Mouse (Mus musculus) midbrain, embryonic 12.5 days (tissue): ENCODE measurements at regions not wholly inside any gene's neighbourhood (a gene's known extent, or its start where the extent isn't known, plus 50 kb on each side); places are given as distances from the start of the nearest gene placed in this dataset.

ENCODE experiments used
- ATAC-seq: fragments of 200-750 bp; cut with Nextera tagmentation; 2 replicates; pipeline ENCODE4 v1.8.0; 2017; ENCODE audit warnings: low read depth, moderate TSS enrichment, moderate library complexity; ENCODE audit not compliant: low FRiP score
- H3K27ac ChIP-seq: fragments of 300-500 bp; sonication (generic); replicated peaks from 2 replicates; pipeline ENCODE4 v1.5.1; 2016; ENCODE audit warnings: mild to moderate bottlenecking
- H3K27me3 ChIP-seq: fragments of 300-500 bp; sonication (generic); 2 replicates; pipeline ENCODE4 v1.6.1; 2016; ENCODE audit warnings: mild to moderate bottlenecking
- H3K36me3 ChIP-seq: fragments of 300-500 bp; sonication (generic); 2 replicates; pipeline ENCODE4 v1.6.1; 2016
- H3K4me1 ChIP-seq: fragments of 300-500 bp; sonication (generic); 2 replicates; pipeline ENCODE4 v1.6.1; 2016
- H3K4me2 ChIP-seq: fragments of 300-500 bp; sonication (generic); replicated peaks from 2 replicates; pipeline ENCODE4 v1.6.1; 2016; ENCODE audit warnings: mild to moderate bottlenecking, moderate library complexity
- H3K4me3 ChIP-seq: fragments of 300-500 bp; sonication (generic); 2 replicates; pipeline ENCODE4 v1.5.1; 2016; ENCODE audit warnings: mild to moderate bottlenecking
- H3K9ac ChIP-seq: fragments of 300-500 bp; sonication (generic); replicated peaks from 2 replicates; pipeline ENCODE4 v1.6.1; 2016; ENCODE audit warnings: mild to moderate bottlenecking, moderate library complexity
- H3K9me3 ChIP-seq: fragments of 300-500 bp; sonication (generic); 2 replicates; pipeline ENCODE4 v1.6.1; 2016; ENCODE audit warnings: mild to moderate bottlenecking
- WGBS: fragments of 180-500 bp; shearing (Covaris S2); methylation state at CpG from one replicate; pipeline ENCODE4 v1.1.7; 2016; 5-methylcytosine and 5-hydroxymethylcytosine counted together

DNA sequence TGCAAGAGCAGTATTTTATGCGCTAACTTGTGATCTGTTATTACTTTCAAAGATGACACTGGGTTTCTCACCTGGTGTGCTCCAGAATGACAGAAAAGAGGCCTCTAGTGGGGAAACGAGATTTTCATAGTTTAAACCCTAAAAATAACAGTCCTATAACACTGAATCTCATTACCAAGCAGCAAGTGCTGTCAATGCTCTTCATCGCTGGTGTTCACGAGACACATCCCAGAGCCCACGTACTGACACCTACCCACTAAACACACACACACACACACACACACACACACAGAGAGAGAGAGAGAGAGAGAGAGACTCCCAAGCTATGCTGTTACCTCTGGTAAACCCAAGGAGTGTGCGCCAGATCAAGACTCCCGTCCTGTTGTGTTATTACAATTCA lies 365.9 kb downstream of the Pdcd6ip start:
- Histone ChIP-seq H3K9ac (no peak overlapping the region), H3K27me3 (no peaks in the 10 kb centered on the region), H3K36me3 (no peaks in the 10 kb centered on the region), H3K4me2 (no peak overlapping the region), H3K4me1 (no peaks in the 10 kb centered on the region), H3K27ac (no peak overlapping the region), H3K4me3 (no peak overlapping the region), H3K9me3 (no peaks in the 10 kb centered on the region)
- 81% methylated on average over 7 of the region's 7 CpGs for WGBS
- ATAC-seq, result no peak

DNA sequence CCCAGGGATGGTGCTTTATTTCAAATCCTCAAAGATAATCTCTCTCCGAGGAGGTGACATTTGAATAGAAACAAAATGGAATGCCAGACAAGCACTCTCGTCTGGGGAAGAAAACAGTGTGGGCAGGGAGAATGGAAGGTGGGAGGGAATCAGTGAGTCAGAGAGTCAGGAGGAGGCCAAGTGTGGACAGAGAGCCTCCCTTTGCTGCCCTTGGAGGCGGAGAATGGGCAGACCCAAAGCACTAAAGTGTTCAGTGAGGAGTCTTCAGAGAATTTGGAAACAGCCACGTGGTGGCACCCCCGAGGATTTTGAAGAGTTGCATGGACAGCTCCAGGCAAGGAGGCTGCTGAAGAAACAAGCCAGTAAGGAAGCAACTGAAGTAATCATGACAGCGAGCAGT lies 367.2 kb downstream of the Pdcd6ip start:
- WGBS, result 59% methylated on average over 6 of the region's 6 CpGs
- H3K4me1 ChIP-seq, result no peaks in the 10 kb centered on the region
- H3K36me3 ChIP-seq, result no peaks in the 10 kb centered on the region
- H3K9ac ChIP-seq, result no peak overlapping the region
- no peak overlapping the region for H3K27ac ChIP-seq
- H3K4me3 ChIP-seq, result no peak overlapping the region
- no peaks in the 10 kb centered on the region for H3K9me3 ChIP-seq
- ATAC-seq, result no peak
- H3K4me2 ChIP-seq, result no peak overlapping the region
- no peaks in the 10 kb centered on the region for H3K27me3 ChIP-seq

DNA sequence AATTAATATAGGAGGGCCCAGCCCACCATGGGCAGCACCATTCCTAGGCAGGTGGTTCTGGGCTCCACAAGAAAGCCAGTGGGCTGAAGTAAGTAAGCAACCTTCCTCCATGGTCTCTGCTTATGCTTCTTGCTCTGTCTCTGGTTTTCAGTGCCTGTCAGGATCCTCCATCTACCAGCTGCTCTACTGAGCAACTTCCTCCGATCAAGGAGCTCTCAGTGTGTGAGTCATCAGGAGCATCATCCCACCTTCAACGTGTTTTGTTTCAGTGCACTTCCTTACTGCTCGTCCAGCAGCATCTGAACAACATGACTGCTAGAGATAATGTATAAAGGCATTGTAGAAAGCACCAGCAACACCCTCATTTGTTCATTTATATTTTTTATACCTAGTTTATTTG lies 368.0 kb downstream of the Pdcd6ip start:
- H3K27ac ChIP-seq, result no peak overlapping the region
- H3K27me3 ChIP-seq, result no peaks in the 10 kb centered on the region
- ATAC-seq, result no peak
- no peaks in the 10 kb centered on the region for H3K4me1 ChIP-seq
- H3K9me3 ChIP-seq, result no peaks in the 10 kb centered on the region
- no peak overlapping the region for H3K4me3 ChIP-seq
- WGBS, result 89% methylated on average over 3 of the region's 3 CpGs
- H3K36me3 ChIP-seq, result no peaks in the 10 kb centered on the region
- no peak overlapping the region for H3K4me2 ChIP-seq
- H3K9ac ChIP-seq, result no peak overlapping the region

DNA sequence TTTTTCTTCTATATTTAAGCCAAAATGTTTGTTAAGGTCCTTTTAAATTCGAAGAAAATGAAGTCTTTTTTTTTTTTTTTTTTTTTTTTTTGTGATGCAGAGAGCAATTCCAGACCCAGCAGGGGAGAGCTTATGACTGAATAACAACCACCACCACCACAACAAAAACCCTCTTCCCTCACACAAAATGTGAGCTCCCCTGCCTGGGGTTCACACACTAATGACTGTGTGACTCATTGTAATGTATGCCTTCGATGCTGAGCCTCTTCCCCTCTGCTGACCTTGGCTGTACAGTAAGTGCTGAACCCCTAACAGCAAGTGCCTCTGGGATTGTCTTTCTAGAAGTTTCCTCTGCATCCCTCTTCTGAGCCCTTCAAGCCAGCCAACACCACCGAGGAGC lies 383.6 kb downstream of the Pdcd6ip start:
- no peak overlapping the region for H3K4me2 ChIP-seq
- no peaks in the 10 kb centered on the region for H3K36me3 ChIP-seq
- H3K4me3 ChIP-seq, result no peak overlapping the region
- WGBS, result 61% methylated on average over 3 of the region's 3 CpGs
- no peak overlapping the region for H3K27ac ChIP-seq
- H3K4me1 ChIP-seq, result no peaks in the 10 kb centered on the region
- H3K9ac ChIP-seq, result no peak overlapping the region
- H3K27me3 ChIP-seq, result no peaks in the 10 kb centered on the region
- H3K9me3 ChIP-seq, result no peaks in the 10 kb centered on the region
- ATAC-seq, result no peak

DNA sequence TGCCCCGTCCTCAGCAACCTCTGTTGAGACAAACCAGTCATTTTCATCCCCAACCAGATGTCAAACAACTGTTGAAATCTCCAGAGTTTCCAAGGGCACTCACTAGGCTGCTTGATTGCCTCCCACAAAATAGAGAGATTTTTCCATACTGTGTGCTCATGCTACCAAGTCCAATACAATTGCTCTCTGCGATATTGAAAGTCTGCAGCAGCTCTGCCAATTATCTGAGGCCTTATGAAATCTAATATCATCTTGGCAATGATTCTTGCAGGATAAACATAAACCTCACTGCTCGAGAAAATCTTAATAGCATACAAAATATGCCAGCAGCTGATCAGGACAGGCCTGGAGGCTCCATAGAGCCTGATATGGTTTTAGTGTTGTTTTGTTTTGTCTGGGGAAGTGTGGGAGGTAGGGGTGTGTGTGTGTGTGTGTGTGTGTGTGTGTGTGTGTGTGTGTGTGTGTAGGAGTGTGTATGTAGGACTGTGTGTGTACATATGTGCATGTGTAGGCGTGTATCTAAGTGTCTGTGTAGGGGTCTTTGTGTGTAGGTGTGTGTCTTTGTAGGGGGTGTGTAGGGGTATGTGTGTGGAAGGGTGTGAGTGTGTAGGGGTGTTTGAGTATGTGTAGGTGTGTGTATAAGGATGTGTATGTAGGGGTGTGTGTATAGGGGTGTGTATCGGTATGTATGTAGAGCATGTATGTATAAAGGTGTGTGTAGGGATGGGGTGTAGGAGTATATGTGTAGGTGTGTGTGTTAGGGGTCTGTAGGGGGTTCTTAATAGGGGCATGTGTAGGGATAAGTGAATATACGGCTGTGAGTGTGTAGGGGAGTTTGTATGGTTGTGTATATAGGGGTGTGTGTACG lies 398.1 kb downstream of the Pdcd6ip start:
- Histone ChIP-seq H3K9me3 (no peaks in the 10 kb centered on the region), H3K9ac (no peak overlapping the region), H3K36me3 (no peaks in the 10 kb centered on the region), H3K27ac (no peak overlapping the region), H3K4me2 (no peak overlapping the region), H3K4me1 (no peaks in the 10 kb centered on the region), H3K27me3 (no peaks in the 10 kb centered on the region), H3K4me3 (no peak overlapping the region)
- no peak for ATAC-seq
- 86% methylated on average over 7 of the region's 7 CpGs for WGBS

DNA sequence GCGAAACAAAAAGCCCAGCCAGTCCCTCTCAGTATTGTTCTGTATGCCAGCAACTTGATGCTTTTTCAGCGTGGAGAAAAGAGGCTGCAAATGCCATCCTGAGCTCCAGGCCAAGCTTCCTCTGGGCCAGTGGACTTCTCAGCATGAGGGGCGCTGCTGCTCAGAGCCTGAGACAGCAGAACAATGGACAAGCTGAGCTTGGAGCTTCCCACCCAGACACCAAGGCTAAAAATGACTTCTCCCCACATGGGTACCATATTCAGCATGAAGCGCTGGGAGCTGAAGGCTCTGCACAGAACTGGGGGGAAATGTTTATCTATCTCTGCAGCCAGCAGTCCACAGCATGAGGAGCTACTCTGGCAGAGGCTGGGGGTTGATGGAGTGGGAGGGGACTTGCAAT lies 402.3 kb downstream of the Pdcd6ip start:
- ATAC-seq, result no peak
- Histone ChIP-seq H3K9ac (no peak overlapping the region), H3K4me2 (no peak overlapping the region), H3K4me1 (no peaks in the 10 kb centered on the region), H3K27me3 (no peaks in the 10 kb centered on the region), H3K36me3 (no peaks in the 10 kb centered on the region), H3K9me3 (no peaks in the 10 kb centered on the region), H3K4me3 (no peak overlapping the region), H3K27ac (no peak overlapping the region)
- 35% methylated on average over 4 of the region's 4 CpGs for WGBS

DNA sequence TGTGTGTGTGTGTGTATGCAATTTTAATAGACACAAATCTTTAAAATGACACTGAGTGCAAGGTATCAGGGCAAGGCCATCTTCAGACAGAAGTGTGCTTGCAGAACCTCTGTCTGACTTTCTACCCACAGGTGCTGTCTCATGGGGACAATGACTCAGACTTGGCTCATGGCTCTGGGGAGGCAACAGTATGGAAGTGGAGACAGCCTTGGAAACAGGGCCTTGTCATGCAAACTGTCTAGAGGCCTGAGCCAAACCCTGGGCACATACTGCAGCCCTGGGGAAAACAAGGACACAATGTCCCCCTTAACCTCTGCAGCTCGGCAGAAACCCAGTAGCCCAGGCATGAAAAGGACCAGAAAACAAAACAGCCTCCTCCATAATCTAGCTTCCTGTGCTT lies 405.6 kb downstream of the Pdcd6ip start:
- WGBS, result 60% methylated on average over 1 of the region's 1 CpGs
- H3K27ac ChIP-seq, result no peak overlapping the region
- ATAC-seq, result no peak

DNA sequence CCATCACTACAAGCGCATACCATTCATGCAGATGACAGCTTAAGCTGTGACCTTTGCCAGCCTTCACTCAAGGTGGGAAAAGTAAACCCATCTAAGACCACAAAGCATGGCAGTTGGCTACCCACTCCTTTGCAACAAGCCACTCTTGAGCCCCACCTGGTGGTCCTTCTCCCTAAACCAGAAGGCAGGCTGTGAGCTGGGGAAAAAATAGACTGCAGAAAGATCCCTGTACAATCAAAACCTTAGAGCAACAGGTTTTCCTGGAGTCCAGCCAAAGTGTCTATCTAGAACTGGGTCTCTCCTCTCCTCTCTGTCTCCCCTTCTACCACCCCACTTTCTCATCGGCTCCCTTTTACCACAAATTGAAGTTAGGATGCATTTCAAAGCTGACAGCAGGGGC lies 407.2 kb downstream of the Pdcd6ip start:
- H3K9me3 ChIP-seq, result no peaks in the 10 kb centered on the region
- H3K4me3 ChIP-seq, result no peak overlapping the region
- no peaks in the 10 kb centered on the region for H3K36me3 ChIP-seq
- no peak overlapping the region for H3K9ac ChIP-seq
- no peak overlapping the region for H3K27ac ChIP-seq
- no peak for ATAC-seq
- H3K4me1 ChIP-seq, result peaks cover 6% of the 10 kb centered on the region; the same call in 1 of the 2 replicates
- WGBS, result 21% methylated on average over 2 of the region's 2 CpGs
- H3K4me2 ChIP-seq, result no peak overlapping the region
- H3K27me3 ChIP-seq, result no peaks in the 10 kb centered on the region

More for the DNA sequence above, 405.6 kb downstream of the Pdcd6ip start:
- no peak overlapping the region for H3K4me3 ChIP-seq
- H3K9ac ChIP-seq, result no peak overlapping the region
- H3K4me2 ChIP-seq, result no peak overlapping the region
- H3K27me3 ChIP-seq, result no peaks in the 10 kb centered on the region
- H3K9me3 ChIP-seq, result no peaks in the 10 kb centered on the region
- peaks cover 6% of the 10 kb centered on the region; the same call in 1 of the 2 replicates for H3K4me1 ChIP-seq
- H3K36me3 ChIP-seq, result no peaks in the 10 kb centered on the region

DNA sequence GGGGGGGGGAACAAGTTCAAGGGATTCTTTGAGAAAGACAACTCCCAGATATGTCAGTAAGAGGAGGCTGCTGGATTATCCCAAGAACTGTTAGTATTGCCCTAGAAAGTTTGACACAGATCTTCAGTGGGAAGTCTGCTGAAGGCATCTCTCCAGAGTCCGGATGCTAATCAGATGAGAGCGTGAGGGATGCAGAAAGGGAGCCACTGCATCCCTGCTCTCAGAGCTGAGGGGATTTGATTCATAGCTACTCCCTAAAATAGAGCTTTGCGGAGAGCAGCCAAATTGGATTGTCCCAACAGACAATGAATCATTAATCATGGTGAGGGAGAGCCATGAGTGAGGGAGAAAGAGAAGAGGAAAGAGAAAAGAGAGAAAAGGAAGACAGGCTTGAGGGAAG lies 408.2 kb downstream of the Pdcd6ip start:
- no peak overlapping the region for H3K9ac ChIP-seq
- WGBS, result 17% methylated on average over 3 of the region's 3 CpGs

DNA sequence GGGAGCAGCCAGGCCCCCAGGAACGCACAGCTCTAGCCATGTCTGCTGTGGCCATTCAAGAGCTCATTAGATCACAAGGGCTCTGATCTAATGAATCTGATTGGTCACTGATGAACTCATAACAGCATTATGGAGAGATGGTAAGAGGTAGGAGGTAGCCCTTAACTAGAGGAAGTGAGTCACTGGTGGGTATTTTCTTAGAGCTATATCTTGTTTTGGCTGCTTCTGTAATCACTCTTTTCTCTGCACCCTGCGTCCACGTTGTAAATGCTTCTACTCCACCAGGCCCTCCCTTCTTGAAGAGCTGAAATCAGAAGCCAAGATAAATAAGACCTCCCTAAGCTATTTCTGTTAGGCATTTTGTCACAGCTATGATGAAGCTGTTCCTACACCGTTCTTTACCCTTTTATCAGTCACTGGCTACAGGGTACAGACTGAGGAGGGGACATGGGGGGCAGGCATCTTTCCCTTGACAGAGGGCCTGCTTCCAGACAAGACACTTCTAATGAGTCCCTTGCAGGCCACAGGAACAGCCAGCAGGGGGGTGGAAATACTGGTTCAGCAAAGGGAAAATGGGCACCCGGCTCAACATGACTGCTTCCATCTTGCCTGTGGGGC lies 412.1 kb downstream of the Pdcd6ip start:
- Histone ChIP-seq H3K4me3 (no peak overlapping the region), H3K9me3 (no peaks in the 10 kb centered on the region), H3K27me3 (no peaks in the 10 kb centered on the region), H3K9ac (no peak overlapping the region), H3K4me2 (no peak overlapping the region), H3K27ac (no peak overlapping the region), H3K36me3 (no peaks in the 10 kb centered on the region), H3K4me1 (peaks cover 6% of the 10 kb centered on the region; the same call in 1 of the 2 replicates)
- no peak for ATAC-seq
- WGBS, result 85% methylated on average over 5 of the region's 5 CpGs

More for the DNA sequence above, 408.2 kb downstream of the Pdcd6ip start:
- H3K36me3 ChIP-seq, result no peaks in the 10 kb centered on the region
- H3K9me3 ChIP-seq, result no peaks in the 10 kb centered on the region
- H3K4me2 ChIP-seq, result no peak overlapping the region
- H3K4me3 ChIP-seq, result no peak overlapping the region
- no peaks in the 10 kb centered on the region for H3K27me3 ChIP-seq
- peaks cover 6% of the 10 kb centered on the region; the same call in 1 of the 2 replicates for H3K4me1 ChIP-seq
- no peak for ATAC-seq
- H3K27ac ChIP-seq, result no peak overlapping the region

DNA sequence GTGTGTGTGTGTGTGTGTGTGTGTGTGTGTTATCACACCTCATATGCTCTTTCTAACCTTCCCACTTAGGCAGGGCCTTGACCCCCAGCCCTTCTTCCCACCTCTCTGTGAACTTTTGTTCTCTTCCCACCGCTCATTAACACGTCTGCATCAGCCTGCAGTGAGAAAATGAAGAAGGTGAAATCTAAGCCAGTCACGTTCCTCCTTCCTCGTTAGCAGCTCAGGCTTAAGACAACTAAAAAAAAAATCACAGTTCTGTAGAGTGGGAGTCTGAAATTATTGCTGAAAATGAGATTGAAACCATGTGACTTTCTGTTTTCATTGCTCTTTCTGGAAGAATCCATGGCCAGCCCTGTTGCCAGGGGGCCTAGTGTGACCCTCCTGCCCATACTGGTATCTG lies 420.7 kb downstream of the Pdcd6ip start:
- WGBS, result 71% methylated on average over 4 of the region's 4 CpGs
- ATAC-seq, result no peak
- H3K4me2 ChIP-seq, result no peak overlapping the region
- no peak overlapping the region for H3K4me3 ChIP-seq
- no peaks in the 10 kb centered on the region for H3K27me3 ChIP-seq
- H3K9me3 ChIP-seq, result no peaks in the 10 kb centered on the region
- H3K27ac ChIP-seq, result no peak overlapping the region
- H3K4me1 ChIP-seq, result no peaks in the 10 kb centered on the region
- no peak overlapping the region for H3K9ac ChIP-seq
- H3K36me3 ChIP-seq, result no peaks in the 10 kb centered on the region

DNA sequence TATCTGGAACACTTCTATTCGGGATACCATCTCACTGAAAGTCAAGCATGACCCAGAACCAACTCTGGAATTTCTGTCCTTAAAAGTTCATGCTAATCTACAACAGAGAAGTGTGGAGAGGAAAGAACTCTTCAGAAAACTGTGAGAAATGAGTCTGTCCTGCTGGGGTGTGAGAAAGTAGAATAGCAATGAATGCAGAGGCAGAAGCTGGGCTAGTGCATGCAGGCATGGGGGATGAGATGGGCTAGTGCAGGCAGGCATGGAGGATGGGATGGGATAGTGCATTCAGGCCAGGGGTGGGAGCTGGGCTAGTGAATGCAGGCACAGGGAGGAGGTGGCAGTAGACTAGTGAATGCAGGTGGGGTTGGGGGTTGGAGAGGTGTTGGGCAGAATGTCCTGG lies 424.8 kb downstream of the Pdcd6ip start:
- Histone ChIP-seq H3K27ac (no peak overlapping the region), H3K4me1 (no peaks in the 10 kb centered on the region), H3K9me3 (no peaks in the 10 kb centered on the region), H3K4me2 (no peak overlapping the region), H3K4me3 (no peak overlapping the region), H3K9ac (no peak overlapping the region), H3K27me3 (no peaks in the 10 kb centered on the region), H3K36me3 (no peaks in the 10 kb centered on the region)
- ATAC-seq, result no peak
- 68% methylated on average over 1 of the region's 1 CpGs for WGBS
